Mouse (Mus musculus): Measurements from ENCODE around the gene Orm1. TPM values are rescaled to one million over a fixed set of nuclear protein-coding genes. Genes with fewer than 3 reads are reported as not detected.
A peak's percentile ranks its signal among the peaks of the same experiment; 100 is the strongest.

Gene Orm1
- 3.5 and 5.3 TPM in 2 replicates for polyA plus RNA-seq (2012; rRNA removed)

DNA sequence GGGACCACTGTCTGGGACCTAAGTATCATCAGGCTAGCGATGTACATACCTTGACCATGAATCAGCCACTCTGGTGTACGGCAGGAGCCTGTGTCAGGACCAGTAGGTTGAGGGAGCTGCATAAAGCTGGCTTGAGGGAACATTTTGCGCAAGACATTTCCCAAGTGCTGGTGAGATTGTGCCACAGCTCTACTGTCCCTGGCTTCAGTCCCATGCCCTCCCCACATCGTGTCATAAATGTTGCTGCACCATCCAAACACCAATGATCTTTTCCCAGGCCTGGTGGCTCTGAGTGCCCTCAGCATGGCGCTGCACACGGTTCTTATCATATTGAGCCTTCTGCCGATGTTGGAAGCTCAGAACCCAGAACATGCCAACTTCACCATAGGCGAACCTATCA is at the start of gene Orm1:
Gene Orm1 (plus strand): TSS at position 266 of the 400 bp plus-strand sequence.
- no peaks in the 10 kb centered on the region for H3K36me3 ChIP-seq (ENCODE audit: control insufficient read depth, insufficient read depth, low read length)
- no peaks in the 10 kb centered on the region for H3K27me3 ChIP-seq (ENCODE audit: control insufficient read depth, insufficient read depth, low read length)
- no peaks in the 10 kb centered on the region for H3K4me1 ChIP-seq (replicated peaks; ENCODE audit: control insufficient read depth, insufficient read depth, low read length)
- no peak within 1 kb of the TSS for H3K27ac ChIP-seq (ENCODE audit: control insufficient read depth, insufficient read depth, low read length)
- TF ChIP-seq CTCF (IDR thresholded peaks at IDR 0.05; ENCODE audit: borderline replicate concordance, control insufficient read depth, extremely low read depth, insufficient read depth, low read length, poor library complexity): no peak
- TF ChIP-seq POLR2A (IDR thresholded peaks at IDR 0.05; ENCODE audit: control insufficient read depth, extremely low read depth, insufficient read depth, low read length, poor library complexity): no peak
- DNase-seq: no peak
- H3K4me3 ChIP-seq (ENCODE audit: control insufficient read depth, insufficient read depth, low read length): no peak within 1 kb of the TSS
- 93% methylated on average over 8 of the region's 8 CpGs for WGBS

DNA sequence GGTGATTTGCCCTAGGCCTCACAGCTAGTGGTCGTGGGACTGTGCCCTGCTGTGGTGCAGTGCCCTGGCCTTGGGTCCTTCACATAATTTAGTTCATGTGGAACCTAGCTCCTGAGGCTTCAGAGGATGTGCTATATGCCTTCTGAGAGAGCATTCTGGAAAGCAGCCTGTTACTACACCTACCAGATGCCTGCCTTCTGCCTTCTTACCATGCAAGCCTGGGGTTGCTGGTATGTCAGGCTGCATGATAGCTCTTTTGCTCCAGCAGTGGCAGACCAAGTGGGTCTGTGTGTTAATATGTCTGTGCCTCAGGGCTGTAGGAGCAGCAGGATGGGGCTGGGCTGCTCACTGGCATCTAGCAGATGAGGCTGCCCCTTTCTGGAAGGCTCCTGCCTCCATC is 48.7 kb upstream of the Orm1 start:
- H3K27me3 ChIP-seq (ENCODE audit: control insufficient read depth, insufficient read depth, low read length): no peaks in the 10 kb centered on the region
- H3K36me3 ChIP-seq (ENCODE audit: control insufficient read depth, insufficient read depth, low read length): no peaks in the 10 kb centered on the region
- no peak for TF ChIP-seq CTCF (IDR thresholded peaks at IDR 0.05; ENCODE audit: borderline replicate concordance, control insufficient read depth, extremely low read depth, insufficient read depth, low read length, poor library complexity)
- no peak for TF ChIP-seq POLR2A (IDR thresholded peaks at IDR 0.05; ENCODE audit: control insufficient read depth, extremely low read depth, insufficient read depth, low read length, poor library complexity)
- H3K4me3 ChIP-seq (ENCODE audit: control insufficient read depth, insufficient read depth, low read length): no peak overlapping the region
- WGBS: 90% methylated on average over 1 of the region's 1 CpGs
- H3K27ac ChIP-seq (ENCODE audit: control insufficient read depth, insufficient read depth, low read length): no peak overlapping the region
- DNase-seq: no peak
- no peaks in the 10 kb centered on the region for H3K4me1 ChIP-seq (replicated peaks; ENCODE audit: control insufficient read depth, insufficient read depth, low read length)

DNA sequence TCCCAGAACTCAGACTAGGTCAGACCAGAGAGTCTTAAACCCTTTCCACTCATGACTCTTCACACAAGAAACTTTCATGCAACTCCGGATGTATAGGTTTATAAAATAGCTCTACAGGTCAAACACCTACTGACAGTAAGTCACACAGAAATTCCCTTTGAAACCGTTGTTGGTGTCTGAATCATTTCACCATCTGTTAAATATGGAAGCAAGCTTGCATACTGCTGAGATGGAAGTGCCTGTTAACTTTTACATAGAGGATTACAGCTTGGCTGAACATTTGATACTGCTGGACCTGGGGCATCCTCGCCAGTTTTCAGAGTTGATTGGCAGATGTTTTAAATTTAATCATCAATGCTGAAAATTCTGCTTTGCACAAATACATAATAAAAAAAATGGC is 48.1 kb upstream of the Orm1 start:
- no peaks in the 10 kb centered on the region for H3K27me3 ChIP-seq (ENCODE audit: control insufficient read depth, insufficient read depth, low read length)
- no peak for DNase-seq
- no peak overlapping the region for H3K27ac ChIP-seq (ENCODE audit: control insufficient read depth, insufficient read depth, low read length)
- 80% methylated on average over 3 of the region's 3 CpGs for WGBS
- no peaks in the 10 kb centered on the region for H3K36me3 ChIP-seq (ENCODE audit: control insufficient read depth, insufficient read depth, low read length)
- no peaks in the 10 kb centered on the region for H3K4me1 ChIP-seq (replicated peaks; ENCODE audit: control insufficient read depth, insufficient read depth, low read length)
- TF ChIP-seq POLR2A (IDR thresholded peaks at IDR 0.05; ENCODE audit: control insufficient read depth, extremely low read depth, insufficient read depth, low read length, poor library complexity): no peak
- TF ChIP-seq CTCF (IDR thresholded peaks at IDR 0.05; ENCODE audit: borderline replicate concordance, control insufficient read depth, extremely low read depth, insufficient read depth, low read length, poor library complexity): no peak
- H3K4me3 ChIP-seq (ENCODE audit: control insufficient read depth, insufficient read depth, low read length): no peak overlapping the region

DNA sequence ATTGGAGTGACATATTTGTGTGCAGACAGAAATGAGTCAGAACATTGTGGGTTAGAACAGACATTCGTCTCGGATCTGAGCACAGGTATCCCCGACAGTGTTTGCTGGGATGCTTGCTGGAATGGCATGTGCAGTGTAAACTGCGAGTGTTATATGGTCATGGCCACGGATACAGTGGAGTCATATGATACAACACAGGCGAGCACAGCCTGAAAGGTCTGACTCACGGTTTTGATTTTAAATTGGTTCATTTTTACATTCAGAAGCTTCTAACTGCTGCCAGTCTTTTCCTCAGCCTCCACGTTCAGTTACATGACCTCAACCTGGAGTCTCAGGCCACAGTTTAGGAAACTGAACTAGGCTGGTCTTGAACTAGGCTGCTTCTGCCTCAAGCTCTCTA is 47.5 kb upstream of the Orm1 start:
- DNase-seq: no peak
- WGBS: 94% methylated on average over 8 of the region's 8 CpGs
- no peaks in the 10 kb centered on the region for H3K4me1 ChIP-seq (replicated peaks; ENCODE audit: control insufficient read depth, insufficient read depth, low read length)
- no peaks in the 10 kb centered on the region for H3K27me3 ChIP-seq (ENCODE audit: control insufficient read depth, insufficient read depth, low read length)
- no peaks in the 10 kb centered on the region for H3K36me3 ChIP-seq (ENCODE audit: control insufficient read depth, insufficient read depth, low read length)
- TF ChIP-seq POLR2A (IDR thresholded peaks at IDR 0.05; ENCODE audit: control insufficient read depth, extremely low read depth, insufficient read depth, low read length, poor library complexity) (no peak), CTCF (IDR thresholded peaks at IDR 0.05; ENCODE audit: borderline replicate concordance, control insufficient read depth, extremely low read depth, insufficient read depth, low read length, poor library complexity) (no peak)
- H3K4me3 ChIP-seq (ENCODE audit: control insufficient read depth, insufficient read depth, low read length): no peak overlapping the region
- no peak overlapping the region for H3K27ac ChIP-seq (ENCODE audit: control insufficient read depth, insufficient read depth, low read length)

DNA sequence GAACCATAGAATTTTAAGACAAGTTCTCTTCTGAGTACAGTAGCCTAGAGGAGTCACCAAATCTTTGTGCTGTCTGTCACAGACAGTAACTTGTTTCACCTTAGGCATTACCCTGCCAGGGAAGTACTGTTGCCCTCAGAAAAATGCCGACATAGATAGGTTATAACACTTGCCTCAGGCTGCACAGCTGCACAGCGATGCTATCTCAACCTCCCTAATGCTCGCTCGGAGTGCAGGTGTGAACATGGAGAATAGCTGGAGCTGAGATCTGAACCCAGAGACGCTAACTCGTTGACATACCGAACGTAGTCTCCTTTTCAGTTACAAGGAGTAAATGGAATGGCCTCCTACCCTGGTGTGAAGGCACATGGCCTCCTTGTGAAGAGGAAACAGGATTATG is 46.2 kb upstream of the Orm1 start:
- DNase-seq: peak; percentile 40
- WGBS: 94% methylated on average over 8 of the region's 8 CpGs
- no peaks in the 10 kb centered on the region for H3K27me3 ChIP-seq (ENCODE audit: control insufficient read depth, insufficient read depth, low read length)
- H3K36me3 ChIP-seq (ENCODE audit: control insufficient read depth, insufficient read depth, low read length): no peaks in the 10 kb centered on the region
- H3K4me3 ChIP-seq (ENCODE audit: control insufficient read depth, insufficient read depth, low read length): no peak overlapping the region
- TF ChIP-seq POLR2A (IDR thresholded peaks at IDR 0.05; ENCODE audit: control insufficient read depth, extremely low read depth, insufficient read depth, low read length, poor library complexity): no peak
- TF ChIP-seq CTCF (IDR thresholded peaks at IDR 0.05; ENCODE audit: borderline replicate concordance, control insufficient read depth, extremely low read depth, insufficient read depth, low read length, poor library complexity): no peak
- H3K4me1 ChIP-seq (replicated peaks; ENCODE audit: control insufficient read depth, insufficient read depth, low read length): no peaks in the 10 kb centered on the region
- H3K27ac ChIP-seq (ENCODE audit: control insufficient read depth, insufficient read depth, low read length): no peak overlapping the region

DNA sequence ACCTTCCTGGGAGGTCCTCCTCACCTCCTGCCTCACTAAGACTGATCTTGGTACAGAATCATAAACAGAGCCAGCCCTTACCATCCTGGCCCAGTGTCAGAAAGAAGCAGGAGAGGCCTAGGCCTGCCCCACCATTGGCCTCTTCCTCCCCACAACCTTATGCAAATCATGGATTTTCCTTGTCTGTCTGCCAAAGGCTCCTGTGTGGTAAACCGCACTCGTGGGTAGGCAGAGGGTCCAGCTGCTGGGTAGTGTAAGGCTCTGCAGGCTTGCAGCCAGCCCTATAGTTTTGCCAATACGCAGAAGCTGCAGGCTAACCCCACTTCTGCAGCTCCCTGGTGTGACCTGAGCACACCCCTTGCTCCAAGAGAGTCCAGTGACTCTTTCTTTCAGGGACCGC is 41.7 kb upstream of the Orm1 start:
- no peaks in the 10 kb centered on the region for H3K4me1 ChIP-seq (replicated peaks; ENCODE audit: control insufficient read depth, insufficient read depth, low read length)
- WGBS: 29% methylated on average over 4 of the region's 4 CpGs
- no peak overlapping the region for H3K27ac ChIP-seq (ENCODE audit: control insufficient read depth, insufficient read depth, low read length)
- H3K4me3 ChIP-seq (ENCODE audit: control insufficient read depth, insufficient read depth, low read length): no peak overlapping the region
- no peak for DNase-seq
- no peaks in the 10 kb centered on the region for H3K36me3 ChIP-seq (ENCODE audit: control insufficient read depth, insufficient read depth, low read length)
- TF ChIP-seq CTCF (IDR thresholded peaks at IDR 0.05; ENCODE audit: borderline replicate concordance, control insufficient read depth, extremely low read depth, insufficient read depth, low read length, poor library complexity): no peak
- TF ChIP-seq POLR2A (IDR thresholded peaks at IDR 0.05; ENCODE audit: control insufficient read depth, extremely low read depth, insufficient read depth, low read length, poor library complexity): no peak
- H3K27me3 ChIP-seq (ENCODE audit: control insufficient read depth, insufficient read depth, low read length): no peaks in the 10 kb centered on the region

All from thymus, adult 2 months (tissue).